Comparison of ENCODE assay signal across 8 mouse cellular contexts in genomic region chr19:5457746-5458442, GRCm38 (mm10). TPM values are rescaled to one million over a fixed set of nuclear protein-coding genes. Genes with fewer than 3 reads are reported as not detected.
A peak's percentile ranks its signal among the peaks of the same experiment; 100 is the strongest.
DNase-seq lines count a peak whose midpoint lies in the region; ATAC-seq and TF ChIP-seq lines count a peak whose summit lies in the region.

Gene Ccdc85b, minus strand, starts transcription at chr19:5457894.

- H3K36me3 ChIP-seq in kidney, embryonic 14.5 days (ENCODE audit: control insufficient read depth, insufficient read depth, low read length) = peaks cover 21% of the 10 kb centered on the region
- peaks cover 21% of the 10 kb centered on the region for H3K36me3 ChIP-seq in forebrain, embryonic 12.5 days (replicated peaks)
- no peaks in the 10 kb centered on the region for H3K36me3 ChIP-seq in neural tube, embryonic 14.5 days (ENCODE audit: control insufficient read depth, insufficient read depth, low read length)

- intact Hi-C loops in left cerebral cortex, postnatal 14 days (cut with DNase I) = no loop called here

- CTCF ChIA-PET in Patski (lab: Charles Lee) = interaction anchor here (0.9 to 6.6 kb wide), 7 partner anchors 11 to 71 kb away, joined by 3 to 62 read pairs (median 12); partner anchors contain the start of genes Fosl1 and Mus81

- no peaks in the 10 kb centered on the region for H3K9me3 ChIP-seq in kidney, embryonic 14.5 days (ENCODE audit: control insufficient read depth, low read length)
- no peaks in the 10 kb centered on the region for H3K9me3 ChIP-seq in forebrain, embryonic 12.5 days
- no peaks in the 10 kb centered on the region for H3K9me3 ChIP-seq in neural tube, embryonic 14.5 days (ENCODE audit: control insufficient read depth, low read length)

- no peak for TF ChIP-seq CTCF in Patski (IDR thresholded peaks at IDR 0.05)

- WGBS in kidney, embryonic 14.5 days = 13% methylated on average over 14 of the region's 14 CpGs
- 16% methylated on average over 14 of the region's 14 CpGs for WGBS in forebrain, embryonic 12.5 days
- WGBS in neural tube, embryonic 14.5 days = 13% methylated on average over 14 of the region's 14 CpGs

- no peak for ATAC-seq in kidney, embryonic 14.5 days (ENCODE audit: low FRiP score, low TSS enrichment)
- ATAC-seq in Patski = peak; percentile 8
- ATAC-seq in forebrain, embryonic 12.5 days (ENCODE audit: low FRiP score) = no peak
- peak; percentile 10; the same call in 1 of the 2 replicates for ATAC-seq in neural tube, embryonic 14.5 days (ENCODE audit: low read depth)

- H3K27ac ChIP-seq in kidney, embryonic 14.5 days (ENCODE audit: low read depth, low read length) = peak within 1 kb of the TSS; percentile 89
- H3K27ac ChIP-seq in forebrain, embryonic 12.5 days = peak within 1 kb of the TSS; percentile 94
- peak within 1 kb of the TSS; percentile 91 for H3K27ac ChIP-seq in neural tube, embryonic 14.5 days (ENCODE audit: low read depth, low read length)

- peak within 1 kb of the TSS; percentile 85 for H3K9ac ChIP-seq in kidney, embryonic 14.5 days (ENCODE audit: low read depth, low read length)
- H3K9ac ChIP-seq in forebrain, embryonic 12.5 days = peak within 1 kb of the TSS; percentile 86
- H3K9ac ChIP-seq in neural tube, embryonic 14.5 days (replicated peaks; ENCODE audit: low read depth, low read length) = peak within 1 kb of the TSS; percentile 90

- peak within 1 kb of the TSS; percentile 77 for H3K4me3 ChIP-seq in kidney, embryonic 14.5 days (ENCODE audit: low read length)
- peak within 1 kb of the TSS; percentile 77 for H3K4me3 ChIP-seq in forebrain, embryonic 12.5 days (replicated peaks)
- H3K4me3 ChIP-seq in neural tube, embryonic 14.5 days (ENCODE audit: low read depth, low read length) = peak within 1 kb of the TSS; percentile 84

- no peak for DNase-seq in kidney, adult 11 months
- no peak for DNase-seq in Patski (ENCODE audit: low read depth, low spot score)
- no peak for DNase-seq in left cerebral cortex, postnatal 14 days (ENCODE audit: low spot score in 2 of 2)
- no peak for DNase-seq in spleen, postnatal 36 days (ENCODE audit: low spot score in 2 of 2)
- no peak for DNase-seq in yolk sac, embryonic 10.5 days (ENCODE audit: low spot score)

- peaks cover 34% of the 10 kb centered on the region; the same call in 1 of the 2 replicates for H3K4me1 ChIP-seq in kidney, embryonic 14.5 days (ENCODE audit: control insufficient read depth, insufficient read depth, low read length)
- peaks cover 48% of the 10 kb centered on the region for H3K4me1 ChIP-seq in forebrain, embryonic 12.5 days
- H3K4me1 ChIP-seq in neural tube, embryonic 14.5 days (ENCODE audit: control insufficient read depth, insufficient read depth, low read length) = peaks cover 32% of the 10 kb centered on the region

- no peaks in the 10 kb centered on the region for H3K27me3 ChIP-seq in kidney, embryonic 14.5 days (ENCODE audit: control insufficient read depth, insufficient read depth, low read length)
- no peaks in the 10 kb centered on the region for H3K27me3 ChIP-seq in Patski
- peaks cover 18% of the 10 kb centered on the region for H3K27me3 ChIP-seq in forebrain, embryonic 12.5 days
- H3K27me3 ChIP-seq in neural tube, embryonic 14.5 days (ENCODE audit: control insufficient read depth, insufficient read depth, low read length) = no peaks in the 10 kb centered on the region; the same call in 1 of the 2 replicates

- POLR2A ChIA-PET in Patski (lab: Charles Lee) = interaction anchor here (0.9 to 4.2 kb wide), 9 partner anchors 10 to 33 kb away, joined by 3 to 30 read pairs (median 9); partner anchors contain the start of genes Fosl1 and Mus81

- peak within 1 kb of the TSS; percentile 98 for H3K4me2 ChIP-seq in kidney, embryonic 14.5 days (replicated peaks; ENCODE audit: low read depth, low read length)
- H3K4me2 ChIP-seq in forebrain, embryonic 12.5 days = peak within 1 kb of the TSS; percentile 100
- peak within 1 kb of the TSS; percentile 97 for H3K4me2 ChIP-seq in neural tube, embryonic 14.5 days (ENCODE audit: low read depth, low read length)

- in situ Hi-C loops in Patski (cut with MboI; ENCODE audit: low pct_unique_long_range_greater_than_20kb) = no loop called here

RNA-seq across cellular contexts. Expression of gene Ccdc85b, which starts in this region (rescaled TPM):
- 8.5 and 11.3 TPM in 2 replicates for polyA plus RNA-seq in kidney, embryonic 14.5 days (2014; fragmentation: Nextera tagmentation; extraction: Ambion mirVana)
- polyA plus RNA-seq in Patski (2021) = 16.8 TPM
- 8.0 and 9.0 TPM in 2 replicates for polyA plus RNA-seq in forebrain, embryonic 12.5 days (2016; fragmentation: Nextera tagmentation; extraction: Ambion mirVana)
- total RNA-seq in left cerebral cortex, postnatal 14 days (2021) = 10 to 100 TPM; 25.8 to 26.3 TPM
- polyA plus RNA-seq in neural tube, embryonic 14.5 days (2014; fragmentation: Nextera tagmentation; extraction: Ambion mirVana) = 8.0 and 11.0 TPM in 2 replicates

Comparison
In these comparisons a context has a peak if more than half of its experiments do, and no peak if none do; other contexts are left out.
1. ATAC-seq: peak in Patski (single experiment) and neural tube, embryonic 14.5 days (single experiment); none in kidney, embryonic 14.5 days (single experiment) and forebrain, embryonic 12.5 days (single experiment).
2. Peak in every context shown above with its lines, with median percentiles within 50 percentile points of each other: H3K27ac ChIP-seq, H3K4me2 ChIP-seq, H3K4me3 ChIP-seq and H3K9ac ChIP-seq.